25 mouse cellular contexts compared by ENCODE assay signal in genomic region chrX:8236704-8237103, GRCm38 (mm10). TPM values are rescaled to one million over a fixed set of nuclear protein-coding genes. Genes with fewer than 3 reads are reported as not detected.
DNase-seq lines count a peak whose midpoint lies in the region; ATAC-seq and TF ChIP-seq lines count a peak whose summit lies in the region.
"Had no signal": no experiment of that assay in that cellular context is flagged by ENCODE, and none has a peak within 500 bp of the region (broad histone marks: within the 10 kb centered on the region; RNA-seq: fewer than 3 reads in every experiment).

No protein-coding gene starts in this region.

- H3K36me3 ChIP-seq in liver, postnatal 0 days (replicated peaks; ENCODE audit: insufficient read depth, low read length), result no peaks in the 10 kb centered on the region; the same call in 1 of the 2 replicates
- H3K36me3 ChIP-seq: embryonic facial prominence, embryonic 15.5 days; forebrain, embryonic 15.5 days had no signal

- no peak overlapping the region for H3K27ac ChIP-seq in liver, postnatal 0 days (ENCODE audit: low read depth)
- H3K27ac ChIP-seq: embryonic facial prominence, embryonic 13.5 days; embryonic facial prominence, embryonic 15.5 days; forebrain, embryonic 13.5 days; forebrain, embryonic 15.5 days had no signal

- no peak for TF ChIP-seq EP300 in liver, postnatal 0 days (IDR thresholded peaks at IDR 0.05; ENCODE audit: low read depth)

- DNase-seq in 3T3-L1 (ENCODE audit: low read depth, low spot score) (peak; percentile 56), NIH3T3 (ENCODE audit: low read depth) (peak; percentile 54)
- peak; percentile 24 for DNase-seq in fibroblast of lung, adult 2 months (ENCODE audit: low read depth)
- DNase-seq in embryo, embryonic 10 days (ENCODE audit: low spot score), result no peak
- no peak for DNase-seq in gastrocnemius, postnatal 25 days
- no peak for DNase-seq in right cerebral cortex, adult 18-20 months
- no peak for DNase-seq in liver, postnatal 0 days
- DNase-seq: adrenal gland, adult 8-10 months; adrenal gland, postnatal 14 days; adrenal gland, postnatal 36 days; cerebellum, adult 11-12 months; cerebellum, adult 2 months; cerebellum, adult 9-10 months; cerebellum, postnatal 10 days; cerebellum, postnatal 25 days; embryo, embryonic 11 days; forebrain, postnatal 0 days had no signal

- 75% methylated on average over 2 of the region's 2 CpGs for WGBS in liver, postnatal 0 days (ENCODE audit: insufficient replicate concordance)

- H3K9me3 ChIP-seq in liver, postnatal 0 days (ENCODE audit: low read length), result no peaks in the 10 kb centered on the region
- H3K9me3 ChIP-seq: embryonic facial prominence, embryonic 13.5 days; embryonic facial prominence, embryonic 15.5 days; forebrain, embryonic 13.5 days; forebrain, embryonic 15.5 days; G1E had no signal

- H3K4me1 ChIP-seq in liver, postnatal 0 days (ENCODE audit: insufficient read depth), result no peaks in the 10 kb centered on the region
- H3K4me1 ChIP-seq: embryonic facial prominence, embryonic 13.5 days; embryonic facial prominence, embryonic 15.5 days; forebrain, embryonic 13.5 days; forebrain, embryonic 15.5 days had no signal

- H3K4me2 ChIP-seq in liver, postnatal 0 days (ENCODE audit: low read depth, low read length), result no peak overlapping the region
- H3K4me2 ChIP-seq: embryonic facial prominence, embryonic 13.5 days; embryonic facial prominence, embryonic 15.5 days; forebrain, embryonic 13.5 days; forebrain, embryonic 15.5 days had no signal

- H3K9ac ChIP-seq in liver, postnatal 0 days (replicated peaks), result no peak overlapping the region
- H3K9ac ChIP-seq: embryonic facial prominence, embryonic 13.5 days; embryonic facial prominence, embryonic 15.5 days; forebrain, embryonic 13.5 days; forebrain, embryonic 15.5 days; forebrain, postnatal 0 days had no signal

- no peak for TF ChIP-seq CTCF in liver, postnatal 0 days (IDR thresholded peaks at IDR 0.05; ENCODE audit: low read depth)

- ATAC-seq in liver, postnatal 0 days, result no peak
- ATAC-seq: CD4-positive, CD25-positive, alpha-beta regulatory T cell, adult 4 months; forebrain, embryonic 13.5 days; forebrain, embryonic 15.5 days; forebrain, postnatal 0 days had no signal

- no peaks in the 10 kb centered on the region for H3K27me3 ChIP-seq in liver, postnatal 0 days (ENCODE audit: insufficient read depth, low read length)
- H3K27me3 ChIP-seq: CH12.LX; embryonic facial prominence, embryonic 13.5 days; embryonic facial prominence, embryonic 15.5 days; forebrain, embryonic 13.5 days; forebrain, embryonic 15.5 days had no signal

- no peak overlapping the region for H3K4me3 ChIP-seq in liver, postnatal 0 days (ENCODE audit: low read depth, low read length)
- H3K4me3 ChIP-seq: embryonic facial prominence, embryonic 13.5 days; embryonic facial prominence, embryonic 15.5 days; erythroblast, embryonic 14.5 days; forebrain, embryonic 13.5 days; forebrain, embryonic 15.5 days had no signal

RNA-seq across cellular contexts. Expression of gene Ftsj1, which starts 15.5 kb away (rescaled TPM):
- 10 to 100 TPM; 12.4 to 13.2 TPM for total RNA-seq in gastrocnemius, postnatal 25 days (2021)
- 16.4 and 17.7 TPM in 2 replicates for polyA plus RNA-seq in liver, postnatal 0 days (2015; fragmentation: Nextera tagmentation; extraction: Ambion mirVana)

RNA-seq across cellular contexts. Expression of gene Porcn, which starts 30.4 kb away (rescaled TPM):
- 1 to 10 TPM; 3.6 to 4.3 TPM for total RNA-seq in gastrocnemius, postnatal 25 days (2021)
- polyA plus RNA-seq in liver, postnatal 0 days (2015; fragmentation: Nextera tagmentation; extraction: Ambion mirVana), result 1.5 and 1.9 TPM in 2 replicates

RNA-seq across cellular contexts. Expression of gene Slc38a5, which starts 34.2 kb away (rescaled TPM):
- total RNA-seq in gastrocnemius, postnatal 25 days (2021), result not detected
- polyA plus RNA-seq in liver, postnatal 0 days (2015; fragmentation: Nextera tagmentation; extraction: Ambion mirVana), result 32.0 and 35.9 TPM in 2 replicates
- total RNA-seq: adrenal gland, adult 8-10 months; adrenal gland, postnatal 36 days; CH12.LX had no signal
- polyA plus RNA-seq: CD4-positive, CD25-positive, alpha-beta regulatory T cell, adult 4 months had no signal

RNA-seq across cellular contexts. Expression of gene Ebp, which starts 43.4 kb away (rescaled TPM):
- 10 to 100 TPM; 10.3 to 10.7 TPM for total RNA-seq in gastrocnemius, postnatal 25 days (2021)
- polyA plus RNA-seq in liver, postnatal 0 days (2015; fragmentation: Nextera tagmentation; extraction: Ambion mirVana), result 74.7 and 84.5 TPM in 2 replicates

Comparison
In these comparisons a context has a peak if more than half of its experiments do, and no peak if none do; other contexts are left out.
1. DNase-seq: peak in 3T3-L1 (single experiment), NIH3T3 (single experiment) and fibroblast of lung, adult 2 months (single experiment); none in embryo, embryonic 10 days (single experiment), gastrocnemius, postnatal 25 days (single experiment), right cerebral cortex, adult 18-20 months (single experiment) and liver, postnatal 0 days (single experiment).